Mouse (Mus musculus): Measurements from ENCODE around the gene 1700013F07Rik. TPM values are rescaled to one million over a fixed set of nuclear protein-coding genes. Genes with fewer than 3 reads are reported as not detected.
"Not testable (repeated sequence)": the region's sequence is repeated elsewhere in the genome, so short reads cannot be mapped to it uniquely, and the experiment has no call there.

1700013F07Rik gene
- polyA plus RNA-seq, 1 experiment from 2014 or later, result not detected

GRCm38 (mm10) chr3:108554587-108555312 is 20.8 kb downstream of the 1700013F07Rik start:
- peak overlapping the region; percentile 99 for H3K9ac ChIP-seq (ENCODE audit: low read length)
- 17% methylated on average over 21 of the region's 22 CpGs for WGBS
- ATAC-seq (ENCODE audit: insufficient number of reproducible peaks, insufficient read depth, low FRiP score, low read depth), result peak; percentile 91
- H3K4me3 ChIP-seq (ENCODE audit: control insufficient read depth in 1 of 2, insufficient read depth in 1 of 2, low read depth in 1 of 2, low read length in 2 of 2), result peak overlapping the region; percentile 60 to 93
- H3K36me3 ChIP-seq (ENCODE audit: control insufficient read depth, insufficient read depth, low read length), result peaks cover 30% of the 10 kb centered on the region
- peaks cover 0 to 3% of the 10 kb centered on the region in 2 experiments; a peak in 1 of 4 replicates for H3K4me1 ChIP-seq (ENCODE audit: control insufficient read depth in 2 of 2, insufficient read depth in 2 of 2, low read length in 2 of 2)
- no peaks in the 10 kb centered on the region for H3K27me3 ChIP-seq (ENCODE audit: control insufficient read depth, insufficient read depth, low read length)
- H3K27ac ChIP-seq (replicated peaks in 1 of 2; ENCODE audit: control insufficient read depth in 1 of 2, insufficient read depth in 1 of 2, low read depth in 2 of 2, low read length in 2 of 2), result peak overlapping the region; percentile 23 to 86
- no peaks in the 10 kb centered on the region for H3K9me3 ChIP-seq (ENCODE audit: control insufficient read depth, low read length)
- peak overlapping the region; percentile 92 for H3K4me2 ChIP-seq (ENCODE audit: low read length)

GRCm38 (mm10) chr3:108557888-108558287 is 23.9 kb downstream of the 1700013F07Rik start:
- Histone ChIP-seq H3K27ac (replicated peaks in 1 of 2; ENCODE audit: control insufficient read depth in 1 of 2, insufficient read depth in 1 of 2, low read depth in 2 of 2, low read length in 2 of 2) (no peak overlapping the region), H3K36me3 (ENCODE audit: control insufficient read depth, insufficient read depth, low read length) (peaks cover 37% of the 10 kb centered on the region), H3K4me1 (ENCODE audit: control insufficient read depth in 2 of 2, insufficient read depth in 2 of 2, low read length in 2 of 2) (peaks cover 2 to 12% of the 10 kb centered on the region in 2 experiments; a peak in 3 of 4 replicates), H3K4me3 (ENCODE audit: control insufficient read depth in 1 of 2, insufficient read depth in 1 of 2, low read depth in 1 of 2, low read length in 2 of 2) (no peak overlapping the region), H3K4me2 (ENCODE audit: low read length) (no peak overlapping the region), H3K9me3 (ENCODE audit: control insufficient read depth, low read length) (no peaks in the 10 kb centered on the region), H3K9ac (ENCODE audit: low read length) (no peak overlapping the region), H3K27me3 (ENCODE audit: control insufficient read depth, insufficient read depth, low read length) (no peaks in the 10 kb centered on the region)
- ATAC-seq (ENCODE audit: insufficient number of reproducible peaks, insufficient read depth, low FRiP score, low read depth), result no peak
- 87% methylated on average over 4 of the region's 4 CpGs for WGBS

GRCm38 (mm10) chr3:108562133-108562730 is 28.3 kb downstream of the 1700013F07Rik start, which contains the start of gene Tmem167b:
Gene Tmem167b, minus strand, starts transcription at chr3:108562466.
- Histone ChIP-seq H3K9ac (ENCODE audit: low read length) (peak within 1 kb of the TSS; percentile 86), H3K36me3 (ENCODE audit: control insufficient read depth, insufficient read depth, low read length) (peaks cover 31% of the 10 kb centered on the region), H3K4me1 (ENCODE audit: control insufficient read depth in 2 of 2, insufficient read depth in 2 of 2, low read length in 2 of 2) (peaks cover 2 to 9% of the 10 kb centered on the region in 2 experiments; a peak in 3 of 4 replicates), H3K4me3 (ENCODE audit: control insufficient read depth in 1 of 2, insufficient read depth in 1 of 2, low read depth in 1 of 2, low read length in 2 of 2) (peak within 1 kb of the TSS; percentile 86 to 88), H3K9me3 (ENCODE audit: control insufficient read depth, low read length) (no peaks in the 10 kb centered on the region), H3K4me2 (ENCODE audit: low read length) (peak within 1 kb of the TSS; percentile 93), H3K27ac (replicated peaks in 1 of 2; ENCODE audit: control insufficient read depth in 1 of 2, insufficient read depth in 1 of 2, low read depth in 2 of 2, low read length in 2 of 2) (peak within 1 kb of the TSS; percentile 89 to 92), H3K27me3 (ENCODE audit: control insufficient read depth, insufficient read depth, low read length) (no peaks in the 10 kb centered on the region)
- under 1% methylated on average over 44 of the region's 45 CpGs for WGBS
- ATAC-seq (ENCODE audit: insufficient number of reproducible peaks, insufficient read depth, low FRiP score, low read depth), result peak; percentile 92

- 0 out of 2 replicates have a peak, but pooled peaks have one; percentile 25 for ATAC-seq (ENCODE audit: insufficient number of reproducible peaks, insufficient read depth, low FRiP score, low read depth)
- H3K9ac ChIP-seq (ENCODE audit: low read length), result peak overlapping the region; percentile 86
- 9% methylated on average over 15 of the region's 15 CpGs for WGBS
Observed at GRCm38 (mm10) chr3:108562777-108563271, 28.9 kb downstream of the 1700013F07Rik start.

GRCm38 (mm10) chr3:108563309-108563708 is 29.4 kb downstream of the 1700013F07Rik start:
- Histone ChIP-seq H3K9ac (ENCODE audit: low read length) (peak overlapping the region; percentile 86), H3K9me3 (ENCODE audit: control insufficient read depth, low read length) (no peaks in the 10 kb centered on the region), H3K27ac (replicated peaks in 1 of 2; ENCODE audit: control insufficient read depth in 1 of 2, insufficient read depth in 1 of 2, low read depth in 2 of 2, low read length in 2 of 2) (peak overlapping the region; percentile 89 to 92), H3K4me2 (ENCODE audit: low read length) (peak overlapping the region; percentile 93), H3K36me3 (ENCODE audit: control insufficient read depth, insufficient read depth, low read length) (peaks cover 20% of the 10 kb centered on the region), H3K4me1 (ENCODE audit: control insufficient read depth in 2 of 2, insufficient read depth in 2 of 2, low read length in 2 of 2) (peaks cover 2 to 9% of the 10 kb centered on the region in 2 experiments; a peak in 3 of 4 replicates), H3K4me3 (ENCODE audit: control insufficient read depth in 1 of 2, insufficient read depth in 1 of 2, low read depth in 1 of 2, low read length in 2 of 2) (peak overlapping the region; percentile 37 to 88; a peak in 3 of 4 replicates), H3K27me3 (ENCODE audit: control insufficient read depth, insufficient read depth, low read length) (no peaks in the 10 kb centered on the region)
- ATAC-seq (ENCODE audit: insufficient number of reproducible peaks, insufficient read depth, low FRiP score, low read depth), result no peak
- WGBS, result 7% methylated on average over 4 of the region's 4 CpGs

More at GRCm38 (mm10) chr3:108562777-108563271, 28.9 kb downstream of the 1700013F07Rik start:
- Histone ChIP-seq H3K36me3 (ENCODE audit: control insufficient read depth, insufficient read depth, low read length) (peaks cover 25% of the 10 kb centered on the region), H3K4me2 (ENCODE audit: low read length) (peak overlapping the region; percentile 93), H3K9me3 (ENCODE audit: control insufficient read depth, low read length) (no peaks in the 10 kb centered on the region), H3K4me3 (ENCODE audit: control insufficient read depth in 1 of 2, insufficient read depth in 1 of 2, low read depth in 1 of 2, low read length in 2 of 2) (peak overlapping the region; percentile 37 to 88), H3K4me1 (ENCODE audit: control insufficient read depth in 2 of 2, insufficient read depth in 2 of 2, low read length in 2 of 2) (peaks cover 2 to 9% of the 10 kb centered on the region in 2 experiments; a peak in 3 of 4 replicates), H3K27me3 (ENCODE audit: control insufficient read depth, insufficient read depth, low read length) (no peaks in the 10 kb centered on the region), H3K27ac (replicated peaks in 1 of 2; ENCODE audit: control insufficient read depth in 1 of 2, insufficient read depth in 1 of 2, low read depth in 2 of 2, low read length in 2 of 2) (peak overlapping the region; percentile 89 to 92)

GRCm38 (mm10) chr3:108567990-108568877 is 34.3 kb downstream of the 1700013F07Rik start:
- Histone ChIP-seq H3K9me3 (ENCODE audit: control insufficient read depth, low read length) (no peaks in the 10 kb centered on the region), H3K27ac (replicated peaks in 1 of 2; ENCODE audit: control insufficient read depth in 1 of 2, insufficient read depth in 1 of 2, low read depth in 2 of 2, low read length in 2 of 2) (no peak overlapping the region), H3K27me3 (ENCODE audit: control insufficient read depth, insufficient read depth, low read length) (no peaks in the 10 kb centered on the region), H3K4me2 (ENCODE audit: low read length) (no peak overlapping the region), H3K36me3 (ENCODE audit: control insufficient read depth, insufficient read depth, low read length) (no peaks in the 10 kb centered on the region), H3K9ac (ENCODE audit: low read length) (no peak overlapping the region), H3K4me1 (ENCODE audit: control insufficient read depth in 2 of 2, insufficient read depth in 2 of 2, low read length in 2 of 2) (peaks cover 4 to 6% of the 10 kb centered on the region in 2 experiments; a peak in 3 of 4 replicates), H3K4me3 (ENCODE audit: control insufficient read depth in 1 of 2, insufficient read depth in 1 of 2, low read depth in 1 of 2, low read length in 2 of 2) (no peak overlapping the region)
- no peak for ATAC-seq (ENCODE audit: insufficient number of reproducible peaks, insufficient read depth, low FRiP score, low read depth)
- 56% methylated on average over 15 of the region's 15 CpGs for WGBS

GRCm38 (mm10) chr3:108569636-108570035 is 35.7 kb downstream of the 1700013F07Rik start:
- H3K4me3 ChIP-seq (ENCODE audit: control insufficient read depth in 1 of 2, insufficient read depth in 1 of 2, low read depth in 1 of 2, low read length in 2 of 2); ATAC-seq (ENCODE audit: insufficient number of reproducible peaks, insufficient read depth, low FRiP score, low read depth); H3K36me3 ChIP-seq (ENCODE audit: control insufficient read depth, insufficient read depth, low read length); H3K27me3 ChIP-seq (ENCODE audit: control insufficient read depth, insufficient read depth, low read length); H3K9me3 ChIP-seq (ENCODE audit: control insufficient read depth, low read length); H3K27ac ChIP-seq (replicated peaks in 1 of 2; ENCODE audit: control insufficient read depth in 1 of 2, insufficient read depth in 1 of 2, low read depth in 2 of 2, low read length in 2 of 2); H3K9ac ChIP-seq (ENCODE audit: low read length); H3K4me1 ChIP-seq (ENCODE audit: control insufficient read depth in 2 of 2, insufficient read depth in 2 of 2, low read length in 2 of 2); H3K4me2 ChIP-seq (ENCODE audit: low read length): not testable (repeated sequence)
- 37% methylated on average over 3 of the region's 3 CpGs for WGBS

Data from heart, embryonic 14.5 days (tissue).